Mouse (Mus musculus) megakaryocyte, adult 5-6 weeks (primary cell): Measurements from ENCODE around the gene Wdr26. TPM values are rescaled to one million over a fixed set of nuclear protein-coding genes. Genes with fewer than 3 reads are reported as not detected.

ENCODE experiments used
- ATAC-seq: 2 replicates; pipeline ENCODE4 v1.8.0; 2016; ENCODE audit warnings: mild to moderate bottlenecking, inconsistent platforms; ENCODE audit not compliant: poor library complexity, severe bottlenecking
- total RNA-seq, 2 experiments: library from RNA; stranded (forward) in 1 of 2; stranded (reverse) in 1 of 2; fragments of 153-499, 151-499 nt in 1 of 2; fragments of 221-1000, 200-1000 nt in 1 of 2; gene quantifications; 2 replicates each; pipeline versions ENCODE4 v1.2.3 to v1.2.4; 2015 to 2017

Wdr26 gene
- total RNA-seq, 2 experiments from 2014 or later: 235 to 258 TPM

DNA sequence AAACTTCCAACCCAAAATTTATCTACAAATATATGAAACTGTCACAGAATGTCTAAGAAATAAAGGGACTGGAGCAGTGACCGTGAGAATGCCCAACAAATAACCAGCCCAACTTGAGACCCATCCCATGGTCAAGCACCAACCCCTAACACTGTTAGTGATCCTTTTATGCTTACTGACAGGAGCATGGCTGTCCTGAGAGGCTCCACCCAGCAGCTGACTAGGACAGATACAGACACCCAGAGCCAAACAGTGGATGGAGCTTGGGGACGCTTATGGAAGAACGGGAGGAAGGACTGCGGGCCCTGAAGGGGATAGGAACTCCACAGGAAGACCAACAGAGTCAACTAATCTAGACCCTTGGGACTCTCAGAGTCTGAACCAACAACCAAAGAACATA is 22.9 kb downstream of the Wdr26 start:
- no peak for ATAC-seq

GRCm38 (mm10) chr1:181170210-181170609 is 41.6 kb downstream of the Wdr26 start:
- ATAC-seq: peak; percentile 93

- ATAC-seq: no peak
Observed at GRCm38 (mm10) chr1:181168377-181168776, 43.4 kb downstream of the Wdr26 start.

DNA sequence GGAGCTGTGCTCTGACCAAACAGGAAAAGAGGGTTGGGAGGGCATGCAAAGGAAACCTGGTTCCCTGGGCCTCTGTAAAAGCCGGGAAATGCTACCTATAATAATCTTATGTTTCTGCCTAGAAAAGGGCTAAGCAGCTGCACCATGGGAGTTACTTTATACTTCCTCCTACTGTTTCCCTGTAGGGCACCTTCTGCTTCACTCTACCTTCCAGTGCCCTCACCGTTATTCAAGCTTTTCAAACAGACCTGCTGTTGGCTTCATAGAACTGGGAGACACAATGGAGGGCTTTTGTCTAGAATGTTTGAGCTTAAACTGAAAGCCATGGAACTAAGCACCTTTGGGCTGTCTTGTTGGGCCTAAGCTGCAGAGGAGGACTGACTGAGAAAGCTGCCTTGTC is 44.0 kb downstream of the Wdr26 start:
- no peak for ATAC-seq

- no peak for ATAC-seq
Observed at GRCm38 (mm10) chr1:181151541-181151940, 60.3 kb downstream of the Wdr26 start.

- peak; percentile 99 for ATAC-seq
Observed at GRCm38 (mm10) chr1:181150827-181151534, 60.8 kb downstream of the Wdr26 start.

- no peak for ATAC-seq
Observed at GRCm38 (mm10) chr1:181150431-181150826, 61.4 kb downstream of the Wdr26 start.

- ATAC-seq: no peak
Observed at GRCm38 (mm10) chr1:181149373-181150017, 62.3 kb downstream of the Wdr26 start.

DNA sequence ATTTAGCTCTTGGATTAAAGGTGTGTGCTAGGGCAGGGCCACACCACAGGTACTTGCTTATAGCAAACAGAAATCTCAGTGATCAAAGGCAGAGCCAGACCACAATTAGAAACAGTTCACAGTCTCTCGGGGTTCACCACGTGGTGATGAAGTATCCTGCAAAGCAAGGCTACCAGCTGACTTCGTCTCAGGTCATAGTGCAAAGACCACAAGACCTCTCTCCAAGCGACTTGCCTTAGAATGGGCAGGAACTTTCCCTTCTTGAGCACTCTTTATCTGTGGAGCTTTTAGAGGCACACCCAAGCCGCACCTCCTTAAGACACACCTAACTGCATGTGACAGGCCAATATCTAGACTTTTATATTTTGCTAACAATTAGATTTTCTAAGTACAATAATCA is 63.3 kb downstream of the Wdr26 start:
- no peak for ATAC-seq

DNA sequence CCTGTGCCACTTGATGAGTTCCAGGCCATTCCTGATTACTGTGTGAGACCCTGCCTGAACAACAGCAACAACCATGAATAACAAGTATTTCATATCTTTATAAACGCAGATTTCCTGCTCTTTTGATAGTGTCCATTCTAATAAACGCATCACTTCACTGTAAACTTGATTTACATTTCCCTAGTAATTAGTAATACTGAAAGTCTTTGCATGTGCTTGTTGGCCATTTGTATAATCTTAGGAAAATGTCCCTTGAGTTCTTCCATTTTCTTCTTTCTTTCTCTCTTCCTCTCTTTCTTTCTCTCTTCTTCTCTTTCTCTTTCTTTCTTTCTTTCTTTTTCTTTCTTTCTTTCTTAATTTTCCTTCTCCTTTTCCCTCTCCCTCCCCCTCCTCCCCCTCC is 65.6 kb downstream of the Wdr26 start:
- ATAC-seq: no peak

DNA sequence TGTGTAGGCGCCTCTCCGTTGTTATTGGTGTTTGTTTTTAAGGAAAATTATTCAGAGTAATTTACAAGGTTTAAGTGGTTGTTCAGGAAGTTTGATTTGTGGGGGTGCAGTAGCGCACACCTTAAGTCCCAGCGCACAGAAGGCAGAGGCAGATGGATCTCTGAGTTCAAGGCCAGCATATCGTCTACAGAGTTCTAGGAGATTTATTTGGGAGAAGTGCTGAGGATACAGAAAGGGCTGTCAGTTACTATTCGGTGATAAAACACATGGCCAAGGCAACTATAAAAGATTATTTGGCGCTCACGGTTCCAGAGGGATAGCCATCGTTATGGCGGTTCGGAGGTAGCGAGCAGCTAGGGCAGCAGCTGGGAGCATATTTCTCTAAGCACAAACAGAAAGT is 66.8 kb downstream of the Wdr26 start:
- no peak for ATAC-seq

- peak; percentile 96 for ATAC-seq
Observed at GRCm38 (mm10) chr1:181143950-181144836, 67.6 kb downstream of the Wdr26 start, which contains the start of the genes Nvl and Cnih4. TSS of gene Nvl (minus strand) at chr1:181144204. TSS of gene Cnih4 (plus strand) at chr1:181144693.

DNA sequence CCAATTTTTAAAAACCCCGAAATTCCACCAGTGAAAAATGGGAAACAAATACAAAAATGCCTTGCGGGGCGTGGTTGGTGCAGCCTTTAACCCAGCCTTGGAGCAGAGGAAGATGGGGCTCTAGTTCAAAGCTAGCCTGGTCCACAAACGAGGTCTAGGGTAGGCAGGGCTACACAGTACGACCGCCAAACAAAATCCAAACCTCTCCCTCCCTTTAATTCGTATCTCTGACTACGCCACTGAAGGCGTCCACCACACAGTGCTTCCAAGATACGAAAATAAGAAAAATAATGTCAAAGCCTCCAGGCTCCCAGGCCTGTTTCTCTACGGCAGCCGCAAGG is 68.2 kb downstream of the Wdr26 start:
- ATAC-seq: peak; percentile 14; the same call in 1 of the 2 replicates

DNA sequence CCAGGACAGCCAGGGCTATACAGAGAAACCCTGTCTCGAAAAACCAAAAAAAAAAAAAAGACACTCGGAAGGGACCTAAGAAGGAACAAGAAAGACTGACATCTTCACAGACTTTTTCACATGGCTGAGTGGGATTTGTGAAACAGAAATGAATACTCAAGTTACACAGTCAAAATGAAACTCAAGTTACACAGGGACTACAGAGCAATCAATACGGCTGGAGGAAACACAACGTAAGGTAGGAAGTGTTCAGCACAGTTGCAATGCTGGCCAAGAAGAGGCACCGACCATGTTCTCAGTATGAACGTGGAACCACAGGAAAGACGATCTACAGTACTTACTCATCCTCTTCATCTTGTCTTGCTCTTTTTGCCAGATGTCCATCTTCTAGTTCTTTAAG is 73.1 kb downstream of the Wdr26 start:
- no peak for ATAC-seq

GRCm38 (mm10) chr1:181131915-181132314 is 79.9 kb downstream of the Wdr26 start:
- no peak for ATAC-seq

GRCm38 (mm10) chr1:181126766-181127165 is 85.0 kb downstream of the Wdr26 start:
- no peak for ATAC-seq

- ATAC-seq: no peak
Observed at GRCm38 (mm10) chr1:181125916-181126315, 85.9 kb downstream of the Wdr26 start.

DNA sequence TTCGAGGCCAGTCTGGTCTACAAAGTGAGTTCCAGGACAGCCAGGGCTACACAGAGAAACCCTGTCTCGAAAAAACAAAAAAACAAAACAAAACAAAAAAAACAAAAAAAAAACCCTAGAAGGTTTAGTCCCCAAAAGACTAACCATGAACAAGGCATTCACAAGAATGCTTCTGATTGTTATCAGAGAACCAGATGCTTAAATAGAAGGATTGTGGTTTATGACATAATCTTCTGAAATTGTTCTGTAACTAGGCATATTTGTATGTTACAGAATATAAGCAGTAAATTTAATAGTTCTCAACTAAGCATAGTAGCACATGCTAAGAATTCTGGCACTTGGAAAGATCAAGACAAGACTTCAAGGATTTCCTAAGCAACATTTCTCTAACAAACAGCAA is 87.7 kb downstream of the Wdr26 start:
- no peak for ATAC-seq
